Mouse (Mus musculus): Measurements from ENCODE around the gene Myocd.

Gene Myocd

DNA sequence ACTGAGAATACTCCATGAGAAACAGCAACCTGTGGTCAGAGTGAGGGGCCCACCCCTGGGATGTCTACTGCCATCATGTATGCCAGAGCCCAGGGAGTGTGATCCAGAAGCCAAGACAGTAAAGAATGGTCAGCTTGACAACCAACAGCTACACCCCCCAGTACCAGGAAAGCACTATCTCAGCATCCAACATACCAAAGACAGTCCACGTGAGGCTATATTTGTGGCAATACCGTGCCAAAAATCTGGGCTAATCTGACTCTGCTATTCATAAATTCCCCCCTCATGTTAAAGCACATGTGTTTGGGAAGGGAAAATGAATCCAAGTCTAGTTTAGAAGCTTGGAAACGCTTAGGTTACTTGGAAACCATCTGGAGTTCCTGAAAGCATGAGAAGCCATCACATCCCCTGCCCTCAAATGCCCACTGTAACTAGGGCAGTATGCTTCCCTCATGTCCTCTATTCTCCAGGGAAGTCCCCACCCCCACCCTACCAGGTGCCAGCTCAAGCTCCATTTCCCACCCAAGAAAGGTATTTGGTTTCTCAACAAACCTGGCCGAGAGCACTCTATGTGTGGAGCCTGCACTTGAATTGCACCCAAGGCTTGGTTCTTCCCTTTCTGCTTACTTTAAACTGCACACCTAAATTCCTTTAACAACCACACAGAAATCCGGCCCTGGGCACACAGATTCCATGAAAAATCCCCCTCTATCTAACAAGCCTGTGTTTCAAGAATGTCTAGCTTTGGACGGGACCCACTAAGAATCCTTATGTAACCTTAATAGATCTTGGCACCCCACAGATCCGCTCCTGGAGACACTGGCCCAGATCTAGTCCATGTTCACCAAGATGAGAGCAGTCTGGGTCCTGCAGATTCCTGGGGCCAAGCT, 108.6 kb downstream of the Myocd start:
- in situ Hi-C loops (cut with MboI; ENCODE audit: low pct_unique_long_range_greater_than_20kb in 1 of 2, low sequenced_read_pairs in 2 of 2, unreplicated experiment in 1 of 2) = no loop called here

DNA sequence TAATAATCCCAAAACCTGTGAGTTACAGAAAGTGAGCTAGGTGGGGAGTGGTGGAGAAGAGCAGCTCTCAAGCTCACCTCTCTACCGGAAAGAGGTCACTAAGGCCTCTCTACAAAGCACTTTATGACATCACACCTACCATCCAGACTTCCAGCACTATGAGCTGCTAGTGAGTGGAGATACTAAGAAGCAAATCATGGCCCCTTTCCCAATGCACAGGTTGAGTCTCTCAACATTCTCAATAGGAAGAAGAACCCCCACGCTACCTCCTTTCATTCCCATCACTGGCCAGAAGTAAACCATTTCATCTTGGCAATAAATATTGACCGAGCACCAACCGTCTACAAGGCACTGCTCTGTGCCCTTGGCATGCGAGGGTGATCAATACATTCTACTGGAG, 110.0 kb downstream of the Myocd start, which contains the start of gene 1700086D15Rik:
Gene 1700086D15Rik (minus strand): TSS at position 101 of the 400 bp plus-strand sequence.
- in situ Hi-C loops (cut with MboI; ENCODE audit: low pct_unique_long_range_greater_than_20kb in 1 of 2, low sequenced_read_pairs in 2 of 2, unreplicated experiment in 1 of 2) = no loop called here

DNA sequence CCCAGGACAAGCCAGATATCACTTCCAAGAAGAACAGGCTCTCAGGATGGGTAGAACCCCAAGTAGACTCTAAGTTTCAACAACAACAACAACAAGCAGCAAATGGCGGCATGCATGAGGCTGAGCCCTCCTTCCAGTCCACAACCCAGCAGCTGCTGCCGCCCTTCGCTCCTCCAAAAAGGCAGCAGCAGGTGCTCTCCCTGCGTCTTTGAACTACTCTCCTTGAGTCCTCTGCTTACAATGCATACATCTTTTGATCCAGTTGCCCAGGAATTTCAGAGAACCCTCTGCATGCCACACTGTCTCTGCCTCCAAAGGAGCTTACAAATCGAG, 111.2 kb downstream of the Myocd start:
- in situ Hi-C loops (cut with MboI; ENCODE audit: low pct_unique_long_range_greater_than_20kb in 1 of 2, low sequenced_read_pairs in 2 of 2, unreplicated experiment in 1 of 2) = no loop called here

DNA sequence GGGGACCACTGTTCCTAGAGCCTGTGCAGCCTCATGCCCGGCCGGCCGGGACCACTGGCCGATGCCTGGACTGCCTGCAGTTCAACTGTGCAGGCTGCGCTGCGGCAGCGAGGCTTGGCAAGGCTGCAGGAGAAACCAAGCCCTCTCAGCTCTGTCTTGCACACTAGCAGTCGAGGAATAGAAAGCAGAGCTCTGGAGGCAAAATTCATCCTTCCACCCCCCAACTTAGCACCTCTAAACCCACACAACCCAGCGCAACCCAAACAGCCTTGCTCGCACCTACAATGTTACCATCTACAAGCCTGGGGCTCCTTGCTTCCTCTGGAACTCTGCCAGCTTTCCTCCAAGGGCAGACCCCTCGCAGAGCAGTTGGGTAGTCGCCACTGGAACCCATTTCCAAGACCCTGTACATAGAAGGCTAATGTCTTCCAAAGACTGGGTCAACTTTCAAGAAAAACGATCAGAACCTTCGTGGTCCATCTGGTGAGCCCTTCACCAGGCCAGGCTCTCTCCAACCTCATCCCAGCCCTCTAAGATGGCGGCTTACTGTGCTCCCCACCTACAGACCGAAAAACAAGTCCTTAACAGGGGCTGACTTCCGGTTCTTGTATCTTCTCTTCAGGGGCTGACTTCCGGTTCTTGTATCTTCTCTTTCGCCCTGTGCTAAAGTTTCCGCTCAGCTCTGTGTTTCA, 111.7 kb downstream of the Myocd start:
- in situ Hi-C loops (cut with MboI; ENCODE audit: low pct_unique_long_range_greater_than_20kb in 1 of 2, low sequenced_read_pairs in 2 of 2, unreplicated experiment in 1 of 2) = no loop called here

DNA sequence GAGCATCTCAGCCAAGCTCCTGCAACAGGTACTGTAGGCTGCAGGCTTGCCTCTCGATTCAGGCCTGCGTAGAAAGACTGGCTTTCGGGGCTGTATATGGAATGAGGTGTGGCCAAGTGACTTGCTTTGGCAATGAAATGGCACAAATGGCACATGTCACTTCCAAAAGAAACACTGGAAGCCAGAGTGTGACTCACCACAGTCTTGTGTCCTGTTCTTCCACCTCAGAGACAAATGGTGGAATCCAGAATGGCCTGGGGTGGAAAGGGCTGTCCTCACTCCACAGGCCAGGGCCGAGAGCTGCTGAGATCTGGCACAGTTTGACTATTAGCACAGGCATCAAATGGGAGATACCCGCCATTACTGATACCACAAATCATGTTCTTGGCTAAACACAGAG, 116.8 kb downstream of the Myocd start:
- in situ Hi-C loops (cut with MboI; ENCODE audit: low pct_unique_long_range_greater_than_20kb in 1 of 2, low sequenced_read_pairs in 2 of 2, unreplicated experiment in 1 of 2) = no loop called here

DNA sequence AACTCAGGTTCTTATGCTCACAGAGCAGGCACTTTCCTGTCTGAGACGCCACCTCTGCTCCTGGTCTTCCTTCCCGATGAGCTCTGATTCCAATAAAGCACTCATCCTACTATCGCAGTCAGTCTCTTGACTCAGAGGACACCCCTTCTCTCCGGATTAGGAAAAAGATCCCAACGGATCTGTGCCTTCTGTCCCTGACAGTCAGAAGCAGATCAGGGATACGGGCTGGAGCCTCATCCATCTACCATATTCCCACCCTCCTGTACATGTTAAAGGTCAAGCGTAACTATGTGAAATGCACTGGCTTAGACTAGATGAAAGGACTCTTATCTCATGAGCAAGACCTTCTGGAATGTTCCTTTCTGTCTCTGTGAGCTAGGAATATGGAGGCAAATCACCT, 121.3 kb downstream of the Myocd start:
- in situ Hi-C loops (cut with MboI; ENCODE audit: low pct_unique_long_range_greater_than_20kb in 1 of 2, low sequenced_read_pairs in 2 of 2, unreplicated experiment in 1 of 2) = no loop called here

DNA sequence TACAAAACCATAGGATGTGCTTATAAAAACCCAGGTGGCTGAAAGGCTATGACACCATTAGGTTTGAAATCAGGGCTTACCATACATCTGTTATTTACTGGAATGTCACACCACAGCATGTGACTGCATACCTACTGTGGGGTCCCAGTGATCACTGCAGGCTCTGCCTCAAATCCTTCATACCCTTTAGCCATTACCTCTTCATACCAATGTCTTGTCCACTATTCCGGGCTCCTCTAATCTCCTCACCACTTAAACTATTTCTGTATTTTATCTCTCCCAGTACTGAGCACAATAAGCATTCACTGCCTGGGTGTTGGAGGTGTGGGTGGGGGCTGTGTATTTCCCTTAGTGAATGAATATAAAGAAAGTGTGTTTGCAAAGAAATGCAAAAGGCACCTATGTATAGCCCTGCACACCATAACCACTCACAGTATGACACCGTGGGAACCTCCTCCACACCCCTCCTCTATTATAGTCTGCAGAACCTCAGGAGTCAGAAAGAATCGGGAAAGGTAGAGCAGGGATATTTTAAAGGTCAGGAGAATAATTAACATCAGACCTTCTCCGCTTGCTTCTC, 126.9 kb downstream of the Myocd start:
- in situ Hi-C loops (cut with MboI; ENCODE audit: low pct_unique_long_range_greater_than_20kb in 1 of 2, low sequenced_read_pairs in 2 of 2, unreplicated experiment in 1 of 2) = no loop called here

DNA sequence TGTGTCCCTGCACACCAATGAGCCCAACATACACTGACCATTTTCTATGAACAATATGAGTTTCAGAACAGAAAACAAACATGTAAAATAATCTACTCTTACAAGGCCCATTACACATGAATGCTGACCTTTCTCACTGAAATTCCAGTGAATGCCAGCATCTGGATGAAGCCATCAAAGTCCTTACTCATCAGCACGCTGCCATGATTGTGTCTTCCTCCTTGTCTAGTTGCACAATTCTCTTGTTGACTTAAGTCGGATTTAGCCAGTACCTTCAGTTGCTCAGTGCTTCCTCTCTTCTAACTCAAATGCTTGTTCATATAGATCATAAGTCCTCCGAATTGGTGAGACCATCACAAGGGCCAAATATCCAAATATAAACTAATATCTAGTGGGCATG, 130.8 kb downstream of the Myocd start:
- in situ Hi-C loops (cut with MboI; ENCODE audit: low pct_unique_long_range_greater_than_20kb in 1 of 2, low sequenced_read_pairs in 2 of 2, unreplicated experiment in 1 of 2) = no loop called here

DNA sequence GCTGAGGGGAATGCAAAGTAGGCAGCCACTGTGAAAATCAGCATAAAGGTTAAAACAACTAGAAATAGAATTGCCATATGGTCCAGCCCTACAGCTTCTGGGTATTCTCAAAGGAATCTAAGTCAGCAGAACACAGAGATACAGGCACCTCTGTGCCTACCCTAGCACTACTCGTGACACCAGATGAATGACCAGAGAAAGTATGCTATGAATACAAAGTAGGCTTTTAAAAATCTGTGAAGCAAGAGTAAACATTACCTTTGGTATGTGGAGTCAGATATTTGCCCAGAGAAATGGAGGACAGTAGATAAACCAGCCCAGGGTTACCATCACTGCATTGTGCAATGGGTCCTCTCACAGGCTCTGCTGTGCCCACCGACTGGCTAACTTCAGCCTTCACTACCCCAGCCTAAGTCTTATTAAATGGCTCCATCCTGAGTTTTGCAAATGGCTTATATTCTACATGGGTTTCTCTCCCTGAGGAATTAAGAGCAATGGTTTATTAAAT, 132.6 kb downstream of the Myocd start:
- in situ Hi-C loops (cut with MboI; ENCODE audit: low pct_unique_long_range_greater_than_20kb in 1 of 2, low sequenced_read_pairs in 2 of 2, unreplicated experiment in 1 of 2) = no loop called here

DNA sequence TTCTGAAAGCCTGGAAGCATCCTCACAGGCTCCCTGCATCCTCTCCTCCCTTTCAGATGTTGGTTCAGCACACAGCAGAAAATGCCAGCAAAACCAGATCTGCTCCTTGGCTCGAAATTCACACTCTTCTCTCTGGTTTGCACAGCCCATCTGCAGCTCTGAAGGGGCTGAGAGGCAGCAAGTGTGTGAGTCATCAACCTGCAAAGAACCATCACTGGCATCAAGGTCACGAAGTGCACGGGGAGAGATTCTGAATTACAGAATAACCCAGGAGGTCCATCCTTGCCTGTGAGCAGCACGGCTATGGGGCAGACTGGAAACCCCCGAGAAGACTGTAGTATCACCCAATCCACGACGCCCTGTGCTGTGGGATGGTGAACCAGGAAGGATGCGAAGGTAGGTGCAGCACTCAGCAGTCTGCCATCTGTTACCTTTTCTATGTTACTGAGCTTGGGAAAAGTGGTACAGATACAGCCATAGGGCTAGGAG, 134.5 kb downstream of the Myocd start:
- in situ Hi-C loops (cut with MboI; ENCODE audit: low pct_unique_long_range_greater_than_20kb in 1 of 2, low sequenced_read_pairs in 2 of 2, unreplicated experiment in 1 of 2) = no loop called here

DNA sequence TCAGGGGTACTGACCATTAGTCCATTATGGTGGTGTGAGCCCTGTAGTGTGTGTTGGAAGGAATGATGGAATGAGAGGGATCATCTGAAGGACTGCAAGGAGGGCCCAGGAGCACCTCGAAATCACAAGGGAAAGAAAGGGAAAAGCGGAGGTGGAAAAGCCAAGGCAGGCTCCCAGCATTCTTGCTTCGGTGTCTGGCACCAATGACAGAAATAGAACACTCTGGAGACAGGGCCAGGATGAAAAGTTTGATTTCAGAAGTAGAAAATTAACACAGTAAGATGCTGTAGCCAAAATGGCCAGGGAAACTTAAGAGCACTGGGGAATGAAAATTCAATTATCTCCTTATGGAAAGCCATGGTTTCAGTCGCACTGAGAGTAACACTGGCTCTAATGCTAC, 136.1 kb downstream of the Myocd start:
- in situ Hi-C loops (cut with MboI; ENCODE audit: low pct_unique_long_range_greater_than_20kb in 1 of 2, low sequenced_read_pairs in 2 of 2, unreplicated experiment in 1 of 2) = no loop called here

DNA sequence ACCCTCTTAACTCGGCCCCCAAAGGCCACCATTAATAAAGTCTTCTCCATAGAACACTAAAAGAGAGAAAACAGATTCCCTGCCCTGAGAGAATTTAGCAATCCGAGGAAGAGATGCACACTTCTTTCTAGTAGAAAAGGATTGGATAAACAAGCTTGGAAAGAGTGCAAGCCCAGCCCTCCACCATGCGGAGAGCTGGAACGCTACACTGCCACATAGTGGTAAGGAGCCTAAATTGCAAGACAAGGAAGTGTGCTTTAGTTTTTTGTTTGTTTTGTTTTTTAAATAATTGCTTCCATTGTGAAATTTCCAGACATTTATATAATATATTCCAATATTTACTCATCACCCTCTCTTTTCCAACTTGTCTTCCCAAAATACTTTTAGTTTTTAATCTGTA, 140.7 kb downstream of the Myocd start:
- in situ Hi-C loops (cut with MboI; ENCODE audit: low pct_unique_long_range_greater_than_20kb in 1 of 2, low sequenced_read_pairs in 2 of 2, unreplicated experiment in 1 of 2) = no loop called here

DNA sequence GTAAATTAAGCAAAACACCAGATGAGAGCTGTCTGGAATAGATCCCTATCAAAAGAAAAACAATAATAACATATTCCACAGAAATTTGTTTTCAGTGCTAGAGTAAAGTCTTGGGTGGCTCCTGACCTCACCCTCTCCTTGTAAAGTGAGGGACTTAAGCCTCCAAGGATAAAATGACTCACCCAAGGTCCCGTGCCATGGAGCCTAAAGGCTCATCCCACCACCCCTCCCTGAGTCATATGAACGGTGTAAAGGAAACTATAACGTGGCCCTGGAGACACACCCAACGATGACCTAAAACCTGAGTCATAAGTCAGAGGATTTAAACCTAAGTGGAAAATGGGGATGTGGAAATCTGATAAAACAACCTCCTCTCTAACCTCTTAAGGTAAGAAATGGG, 141.1 kb downstream of the Myocd start:
- in situ Hi-C loops (cut with MboI; ENCODE audit: low pct_unique_long_range_greater_than_20kb in 1 of 2, low sequenced_read_pairs in 2 of 2, unreplicated experiment in 1 of 2) = no loop called here

DNA sequence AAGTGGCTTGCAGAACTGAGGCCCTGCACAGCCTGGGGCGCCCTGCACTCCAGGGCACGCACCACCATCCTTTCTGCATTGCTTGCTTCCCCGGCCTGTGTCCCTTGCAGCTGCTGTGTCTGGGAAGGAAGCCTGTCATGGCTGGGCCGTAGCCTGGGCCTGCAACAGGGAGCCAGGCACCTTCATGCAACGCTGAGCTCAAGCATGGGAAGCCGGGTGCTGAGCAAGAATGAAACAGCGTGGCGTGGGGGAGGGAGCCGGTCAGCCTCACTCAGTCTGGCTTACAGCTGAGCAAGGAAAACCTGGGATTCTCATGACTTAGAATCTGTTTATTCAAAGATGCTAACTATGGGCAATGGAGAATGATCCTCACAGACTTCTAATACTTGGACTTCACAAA, 143.2 kb downstream of the Myocd start:
- in situ Hi-C loops (cut with MboI; ENCODE audit: low pct_unique_long_range_greater_than_20kb in 1 of 2, low sequenced_read_pairs in 2 of 2, unreplicated experiment in 1 of 2) = no loop called here
